Mouse (Mus musculus) CH12.LX (cell line): ENCODE data around the gene Psmc3ip.

Experiments used
- BHLHE40 ChIP-seq: IDR thresholded peaks from 2 replicates; pipeline ENCODE4 v1.6.1; 2011; ENCODE audit warnings: mild to moderate bottlenecking, low read depth, low read length, improper control_type of control experiment
- CTCF ChIP-seq, 2 experiments: IDR thresholded peaks in 1 of 2; conservative IDR thresholded peaks in 1 of 2; 2 replicates each; pipeline ENCODE4 v1.5.1; 2011 to 2012; ENCODE audit warnings: low read depth in 2 of 2, low read length in 2 of 2, improper control_type of control experiment in 1 of 2, inconsistent platforms in 1 of 2, mild to moderate bottlenecking in 1 of 2, moderate library complexity in 1 of 2
- ELF1 ChIP-seq: IDR thresholded peaks from 2 replicates; pipeline ENCODE4 v1.6.1; 2014; ENCODE audit warnings: low read depth, mild to moderate bottlenecking, inconsistent platforms, low read length, improper control_type of control experiment
- POLR2A ChIP-seq: IDR thresholded peaks from 2 replicates; pipeline ENCODE4 v1.6.1; 2011; ENCODE audit warnings: low read depth, mild to moderate bottlenecking, improper control_type of control experiment, low read length
- RAD21 ChIP-seq: IDR thresholded peaks from 2 replicates; pipeline ENCODE4 v1.6.1; 2011; ENCODE audit warnings: low read depth, mild to moderate bottlenecking, low read length, improper control_type of control experiment, moderate library complexity

DNA sequence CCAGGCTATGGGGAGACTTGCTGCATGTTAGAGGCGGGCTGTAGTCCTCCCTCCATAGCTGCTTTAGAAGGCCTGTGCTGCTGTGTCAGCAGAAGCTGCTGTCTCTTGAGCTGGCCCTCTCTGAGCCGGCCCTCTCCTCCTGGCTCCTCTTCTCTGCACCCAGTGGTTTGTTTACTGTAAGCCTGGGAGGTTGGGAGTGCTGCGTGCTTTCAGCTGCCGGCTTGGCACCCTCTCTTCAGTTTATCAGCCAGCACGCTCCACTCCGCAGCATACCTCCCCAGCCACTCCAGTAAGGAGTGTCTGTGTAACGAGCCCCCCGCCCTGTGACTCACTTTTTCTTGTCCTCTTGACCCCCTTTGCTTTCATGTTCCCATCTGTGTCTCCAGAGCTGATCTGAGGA, 38.4 kb downstream of the Psmc3ip start:
- TF ChIP-seq RAD21 (no peak), ELF1 (no peak), BHLHE40 (no peak), POLR2A (no peak), CTCF (conservative IDR thresholded peaks at IDR 0.05 in 1 of 2, IDR thresholded peaks at IDR 0.05 in 1 of 2; ENCODE audit: low read depth in 2 of 2, low read length in 2 of 2) (no peak)
